Mouse (Mus musculus) layer of hippocampus, postnatal 14 days (tissue): ENCODE data around the gene Slc35g3. TPM values are rescaled to one million over a fixed set of nuclear protein-coding genes. Genes with fewer than 3 reads are reported as not detected.
A peak's percentile ranks its signal among the peaks of the same experiment; 100 is the strongest.

Experiments used
- DNase-seq, 2 experiments: peaks; one replicate each; pipeline ENCODE4 v3.0.0; 2021 to 2022; ENCODE audit warnings: low spot score in 2 of 2, mixed read lengths in 1 of 2
- long read RNA-seq, 2 experiments: library from polyadenylated mRNA; stranded (forward); transcript quantifications; one replicate each; pipeline ENCODE4 v2.0.0; 2021
- total RNA-seq, 2 experiments: library from RNA; stranded (reverse); gene quantifications; 2 replicates each; pipeline ENCODE4 v1.2.3; 2021

Slc35g3 gene
- under 1 TPM in 1 of 2 experiments, not detected in 1; 0.21 TPM for total RNA-seq
- long read RNA-seq, experiment 1: 0 reads
- long read RNA-seq, experiment 2: 0 reads

DNA sequence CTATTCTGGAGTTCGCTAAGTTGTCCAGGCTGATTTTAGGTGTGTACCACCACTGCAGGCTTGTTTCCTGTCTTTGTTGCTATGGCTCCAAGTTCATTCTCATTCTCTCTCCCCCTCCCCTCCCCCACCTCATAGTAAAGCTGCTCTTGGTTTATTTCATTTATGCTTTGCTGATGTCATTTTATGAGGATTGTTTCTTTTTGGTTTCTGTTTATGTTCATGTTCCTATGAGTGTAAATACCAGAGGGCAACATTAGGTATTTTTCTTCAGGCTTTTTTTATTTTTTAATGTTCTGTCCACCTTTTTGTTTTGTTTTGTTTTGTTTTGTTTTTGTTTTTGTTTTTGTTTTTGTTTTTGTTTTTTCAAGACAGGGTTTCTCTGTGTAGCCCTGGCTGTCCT is at the start of gene Slc35g3:
Gene Slc35g3, minus strand, starts transcription at position 101 of the 400 bp plus-strand sequence.
- DNase-seq: no peak

DNA sequence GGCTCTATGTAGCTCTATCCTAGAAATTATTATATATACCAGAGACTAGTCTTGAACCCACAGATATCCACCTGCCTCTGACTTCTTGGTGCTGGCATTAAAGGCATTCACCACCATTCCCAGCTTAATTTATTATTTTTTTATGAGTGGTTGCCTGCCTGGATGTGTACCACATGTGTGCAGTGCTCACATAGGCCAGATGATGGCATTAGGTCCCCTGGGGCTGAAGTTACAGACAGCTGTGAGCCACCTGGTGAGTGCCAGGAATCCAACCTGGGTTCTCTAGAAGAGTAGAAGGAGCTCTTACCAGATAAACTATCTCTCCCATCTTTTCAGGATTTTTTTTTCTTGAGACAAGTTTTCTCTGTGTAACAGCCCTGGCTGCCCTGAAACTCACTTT is 48.5 kb upstream of the Slc35g3 start:
- no peak for DNase-seq

DNA sequence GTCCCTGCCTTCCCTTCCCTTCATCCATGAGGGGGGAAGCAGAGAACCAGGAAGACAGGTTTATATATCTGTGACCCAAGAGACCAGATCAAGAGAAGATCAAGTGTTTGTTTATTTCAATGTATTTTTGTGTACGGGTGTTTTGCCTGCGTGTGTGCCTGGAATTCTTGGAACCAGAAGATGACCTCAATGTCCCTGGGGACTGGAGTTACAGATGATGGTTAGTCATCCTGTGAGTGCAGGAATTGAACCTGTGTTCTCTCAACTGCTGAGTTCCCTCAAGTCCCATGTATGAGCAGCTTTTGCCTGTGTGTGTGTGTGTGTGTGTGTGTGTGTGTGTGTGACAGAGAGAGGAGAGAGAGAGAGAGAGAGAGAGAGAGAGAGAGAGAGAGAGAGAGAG is 45.9 kb upstream of the Slc35g3 start:
- DNase-seq: no peak

DNA sequence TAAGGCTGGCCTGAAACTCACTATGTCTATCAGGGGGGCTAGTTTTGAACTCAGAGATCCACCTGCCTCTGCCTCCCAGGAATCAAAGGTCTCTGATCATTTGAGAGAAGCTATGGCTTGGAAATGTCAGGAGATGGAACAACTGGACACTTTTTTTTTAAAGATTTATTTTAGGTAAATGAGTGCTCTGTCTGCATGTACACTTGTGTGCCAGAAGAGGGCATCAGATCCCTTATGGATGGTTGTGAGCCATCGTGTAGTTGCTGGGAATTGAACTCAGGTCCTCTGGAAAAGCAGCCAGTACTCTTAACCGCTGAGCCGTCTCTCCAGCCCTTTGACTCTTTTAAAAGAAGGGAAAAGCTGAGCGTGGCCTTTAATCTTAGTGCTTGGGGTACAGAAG is 44.6 kb upstream of the Slc35g3 start:
- DNase-seq: no peak

DNA sequence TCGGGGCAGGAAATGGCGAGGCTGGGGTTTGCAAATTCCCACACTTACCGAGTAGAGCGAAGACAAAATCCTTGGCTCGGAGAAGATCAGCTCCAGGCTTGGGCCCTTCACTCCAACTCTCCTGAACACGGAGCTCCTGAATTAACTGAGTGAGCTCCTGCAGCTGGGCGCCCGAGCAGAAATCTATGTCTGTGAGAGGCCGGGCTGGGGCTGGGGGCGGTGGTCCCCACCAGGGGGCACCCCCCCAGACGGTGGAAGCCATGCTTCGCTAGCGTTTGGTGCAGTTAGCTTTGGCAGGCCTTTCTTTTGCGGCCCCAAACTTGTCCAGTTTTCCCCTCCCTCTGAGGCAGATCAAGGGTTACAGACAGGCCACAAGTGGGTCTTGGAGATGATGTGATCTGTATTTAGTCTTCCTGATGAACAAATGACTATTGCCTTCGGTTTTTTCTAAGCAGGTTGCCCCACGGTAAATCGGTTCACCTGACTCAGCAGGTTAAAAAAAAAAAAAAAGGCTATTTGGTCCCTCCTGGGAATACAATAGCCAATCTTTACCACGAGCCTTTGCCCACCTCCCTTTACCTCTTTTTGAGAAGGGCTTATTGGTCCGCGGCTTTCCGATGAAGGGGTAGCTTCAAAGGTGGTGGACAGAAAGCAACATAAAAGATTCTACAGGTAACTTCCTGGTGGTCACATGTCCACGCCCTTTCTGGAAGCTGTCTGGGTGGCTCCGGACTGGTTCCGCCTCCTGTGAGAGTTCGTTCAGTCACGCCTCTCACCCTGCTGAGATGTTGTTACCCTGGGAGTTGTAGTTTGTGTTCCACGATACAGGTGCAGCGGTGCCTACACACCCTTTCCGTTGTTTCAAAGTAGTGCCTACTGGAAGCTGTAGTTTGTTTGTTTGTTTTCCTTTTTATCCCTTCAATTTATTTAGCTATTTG is 43.5 kb upstream of the Slc35g3 start, which contains the start of gene Tmem102:
Gene Tmem102, minus strand, starts transcription at position 653 of the 938 bp plus-strand sequence.
- no peak for DNase-seq

DNA sequence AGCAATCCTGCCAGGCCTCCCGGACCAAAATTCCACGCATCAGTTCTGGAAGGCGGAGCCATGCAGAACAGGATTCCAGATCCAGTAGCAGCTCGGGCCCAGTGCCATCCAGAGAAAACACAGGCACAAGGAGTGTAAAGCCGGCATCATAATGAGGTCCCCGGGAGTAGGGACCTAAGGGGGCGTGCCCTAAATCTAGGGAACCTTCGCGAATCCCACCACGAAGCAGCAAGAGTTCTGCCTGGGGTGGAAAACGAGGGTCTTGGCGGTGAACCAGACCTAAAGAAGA is 42.8 kb upstream of the Slc35g3 start:
- DNase-seq: no peak

DNA sequence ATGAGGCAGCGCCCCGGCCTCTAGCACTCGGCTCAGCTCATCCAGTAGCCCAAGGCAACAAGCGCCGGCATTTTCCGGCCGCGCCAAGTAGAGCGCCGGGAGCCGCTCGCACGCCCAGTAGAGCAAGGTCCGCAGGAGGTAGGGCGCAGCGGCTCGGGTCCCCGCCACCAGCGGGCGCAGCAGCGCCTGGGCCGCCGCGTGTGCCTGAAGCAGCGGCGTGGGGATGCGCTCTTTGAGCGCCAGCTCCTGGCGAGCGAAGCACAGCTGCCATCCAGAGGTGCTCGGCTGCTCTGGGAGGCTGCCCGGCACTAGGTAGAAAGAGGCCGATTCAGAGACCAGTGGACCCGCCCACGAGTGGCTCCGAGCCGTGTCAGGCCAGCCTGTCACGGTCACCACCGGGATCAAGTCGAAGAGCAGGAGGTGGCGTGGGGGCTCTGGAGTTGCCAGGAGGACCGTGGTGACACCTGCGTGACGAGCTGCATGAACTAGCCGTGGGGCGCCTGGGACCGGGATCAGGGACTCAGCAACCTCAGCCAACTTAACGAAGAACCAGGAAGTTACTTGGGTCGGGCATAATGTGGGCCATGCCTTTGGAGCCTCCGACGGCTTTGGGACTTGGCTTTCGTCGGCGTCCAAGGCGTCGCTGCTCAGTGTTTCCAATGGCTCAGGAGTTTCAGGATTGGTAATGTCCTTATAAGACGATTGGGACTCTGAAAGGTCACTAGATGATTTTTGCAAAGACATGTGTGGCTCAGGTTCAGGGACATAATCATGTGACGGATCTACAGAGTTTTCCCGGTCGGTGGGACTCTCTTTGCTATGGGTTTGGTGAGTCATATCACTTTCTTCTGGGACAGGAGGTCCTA is 42.3 kb upstream of the Slc35g3 start:
- peak; percentile 52 to 56 for DNase-seq

DNA sequence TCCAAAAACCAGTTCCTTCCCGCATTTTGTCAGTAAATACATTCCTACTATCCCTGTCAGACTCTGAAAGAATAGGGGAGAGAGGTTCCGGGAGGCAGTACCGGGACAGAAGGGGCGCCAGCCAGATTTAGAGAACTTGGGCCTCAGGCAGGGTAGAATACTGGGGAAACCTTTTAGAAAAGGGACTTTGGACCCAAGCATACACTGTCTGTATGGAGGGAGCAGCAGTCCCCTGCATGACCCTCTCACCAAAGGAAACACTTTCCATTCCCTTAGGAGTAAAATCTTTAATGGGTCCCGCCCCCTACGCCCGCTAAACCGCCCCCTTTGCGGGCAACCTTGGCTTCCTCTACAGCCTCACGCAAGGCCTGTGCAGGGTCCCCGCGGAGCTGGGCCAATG is 41.6 kb upstream of the Slc35g3 start:
- DNase-seq: peak in 1 of 2 experiments; percentile 33

DNA sequence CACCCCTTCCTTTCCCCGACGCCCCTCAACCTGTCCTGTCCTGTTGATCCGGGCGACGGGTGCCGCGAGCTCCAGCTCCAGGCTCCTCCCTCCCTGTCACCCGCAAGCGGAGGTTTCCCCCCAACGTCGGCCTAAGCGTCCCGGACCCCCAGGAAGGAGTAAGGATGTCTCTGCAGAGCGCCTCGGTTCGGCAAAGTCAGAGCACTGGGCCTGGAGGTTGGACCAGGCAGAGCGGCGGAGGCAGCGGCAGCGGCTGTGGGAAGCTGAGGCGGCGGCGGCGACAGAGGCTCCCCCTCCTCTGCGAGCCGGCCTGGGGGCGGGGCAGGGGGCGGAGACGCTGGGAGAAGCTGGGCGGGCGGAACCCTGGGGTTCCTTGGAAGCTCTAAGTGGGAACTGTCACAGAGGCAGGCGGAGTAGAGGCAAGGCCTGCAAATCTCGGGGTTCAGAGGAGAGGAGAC is 40.9 kb upstream of the Slc35g3 start:
- peak; percentile 75 to 86 for DNase-seq

DNA sequence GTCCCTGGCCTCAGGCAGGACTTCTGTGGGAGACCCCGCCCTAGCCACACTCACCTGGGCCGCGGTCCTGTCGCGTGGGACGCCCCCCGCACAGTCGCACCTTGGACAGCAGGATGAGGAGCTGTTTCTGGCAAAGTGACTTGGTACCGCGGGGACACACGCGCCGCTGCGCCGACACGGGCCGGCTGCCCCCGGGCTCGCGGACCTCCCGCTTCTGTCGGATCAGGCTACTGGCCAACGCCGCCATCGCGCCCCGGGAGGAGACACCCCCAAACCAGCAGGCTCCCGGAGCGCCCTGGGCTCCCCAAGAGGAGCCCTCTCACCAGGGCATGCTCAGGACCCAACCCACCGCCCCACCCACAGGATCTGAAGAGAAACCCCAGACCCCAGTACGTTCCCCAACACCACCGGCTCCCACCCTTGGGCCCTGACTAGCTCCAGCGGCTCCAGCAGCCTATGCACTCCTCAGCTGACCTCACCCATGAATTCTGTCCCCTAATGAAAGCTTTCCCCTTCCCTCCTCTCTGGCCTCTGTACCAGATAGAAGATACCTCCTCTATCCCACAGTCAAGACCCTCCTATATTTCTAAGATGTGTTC is 39.7 kb upstream of the Slc35g3 start, which contains the start of gene Fgf11:
Gene Fgf11, minus strand, starts transcription at position 479 of the 599 bp plus-strand sequence.
- no peak for DNase-seq

DNA sequence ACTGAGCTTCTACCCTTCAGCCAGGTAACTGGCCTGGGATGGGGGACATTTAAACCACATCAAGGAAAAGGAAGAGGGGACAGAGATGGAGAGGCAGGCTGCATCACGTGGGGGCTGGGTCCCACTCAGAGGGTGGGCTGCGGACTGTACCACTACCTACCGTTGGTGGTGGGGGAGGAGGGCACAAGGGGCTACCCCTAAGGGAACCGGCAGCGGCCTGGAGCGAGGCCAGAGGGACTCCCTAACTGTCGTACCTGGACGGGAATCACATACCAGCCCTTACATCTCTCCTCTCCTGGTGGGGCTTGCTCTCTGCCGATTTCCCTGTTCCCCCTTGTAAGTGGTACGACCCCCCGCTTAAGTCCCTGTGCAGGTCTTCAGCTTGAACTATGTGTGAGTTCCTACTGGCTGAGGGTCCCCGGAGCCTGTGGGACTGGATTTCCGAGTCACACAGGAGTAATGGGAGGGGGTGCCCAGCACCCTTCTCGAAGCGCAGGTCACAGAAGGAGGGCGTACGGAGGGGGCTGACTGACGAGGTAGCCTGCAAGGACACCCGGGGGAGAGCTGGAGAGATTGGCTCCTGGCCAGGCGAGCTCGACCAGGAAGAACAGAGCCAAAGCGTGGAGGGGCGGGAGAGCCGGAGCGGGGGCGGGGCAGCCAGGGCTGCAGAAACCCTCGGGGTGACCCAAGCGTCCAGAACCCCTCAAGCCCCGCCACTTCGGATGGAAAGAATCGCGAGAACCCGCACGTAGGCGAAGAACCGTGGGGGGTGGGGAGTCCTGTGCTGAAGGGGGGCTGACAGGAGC is 38.8 kb upstream of the Slc35g3 start:
- DNase-seq: peak; percentile 77 to 80

DNA sequence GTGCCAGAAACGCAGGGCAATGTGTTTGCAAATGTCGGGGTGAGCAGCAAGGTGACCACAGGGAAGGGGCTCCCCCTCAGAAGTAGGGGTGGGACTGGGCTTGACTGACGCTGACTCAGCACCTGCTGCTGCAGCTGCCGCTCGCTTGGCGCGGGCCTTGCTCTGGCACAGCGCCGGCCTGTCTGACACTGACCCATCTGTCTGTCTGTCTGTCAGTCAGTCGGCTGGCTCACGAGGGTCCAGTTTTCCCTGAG is 38.3 kb upstream of the Slc35g3 start:
- DNase-seq: no peak

DNA sequence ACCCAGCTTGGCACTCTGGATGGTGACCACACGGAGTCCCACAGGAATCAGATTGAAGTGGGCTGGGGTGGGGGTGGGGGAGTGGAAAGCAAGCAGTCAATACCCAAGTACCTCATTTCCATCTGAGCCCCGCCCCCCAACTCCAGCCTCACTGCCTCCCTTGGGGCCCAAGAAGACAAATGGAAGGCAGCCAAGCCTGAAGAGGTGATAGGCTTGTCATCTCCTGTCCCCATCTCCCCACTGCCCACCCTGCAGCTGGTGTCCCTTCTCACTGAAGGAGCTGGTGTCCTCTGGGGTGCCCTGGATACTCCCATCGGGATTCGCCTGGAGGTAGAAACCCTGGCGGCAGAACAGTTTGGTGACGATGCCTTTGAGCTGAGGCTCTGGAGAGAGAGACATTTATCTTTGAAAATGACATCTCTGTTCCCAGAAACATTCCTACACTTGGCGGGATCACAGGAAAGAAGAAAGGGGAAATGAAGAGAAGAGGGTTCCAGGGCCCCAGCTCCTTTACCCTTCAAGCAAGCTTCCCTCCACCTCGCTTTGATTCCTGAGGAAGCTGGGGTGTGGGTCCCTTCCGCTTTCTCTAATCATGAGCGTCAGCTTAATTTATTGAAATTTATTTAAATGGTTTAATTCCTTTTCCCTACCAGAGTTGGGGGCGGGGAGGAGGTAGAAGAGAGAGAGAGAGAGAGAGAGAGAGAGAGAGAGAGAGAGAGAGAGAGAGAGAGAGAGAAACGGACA is 37.8 kb upstream of the Slc35g3 start:
- no peak for DNase-seq

DNA sequence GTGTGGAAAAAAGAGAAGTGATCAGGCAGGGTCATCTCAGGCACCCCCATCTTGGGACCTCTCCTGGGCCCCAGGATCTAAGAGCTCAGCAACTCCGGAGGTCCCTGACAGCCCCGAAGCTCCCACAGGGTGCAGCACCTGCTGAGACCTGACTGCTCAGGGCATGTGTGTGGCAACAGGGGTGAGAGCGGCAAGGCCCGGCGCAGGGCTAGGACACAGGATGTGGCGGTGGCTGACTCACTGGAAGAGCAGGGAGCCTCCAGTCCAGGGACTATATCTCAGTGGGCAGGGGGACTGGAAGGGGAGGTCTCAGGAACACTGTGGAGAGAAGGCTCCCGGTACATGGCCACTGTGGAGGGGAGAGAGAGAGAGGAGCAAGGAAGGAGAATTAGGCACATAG is 36.2 kb upstream of the Slc35g3 start:
- no peak for DNase-seq

DNA sequence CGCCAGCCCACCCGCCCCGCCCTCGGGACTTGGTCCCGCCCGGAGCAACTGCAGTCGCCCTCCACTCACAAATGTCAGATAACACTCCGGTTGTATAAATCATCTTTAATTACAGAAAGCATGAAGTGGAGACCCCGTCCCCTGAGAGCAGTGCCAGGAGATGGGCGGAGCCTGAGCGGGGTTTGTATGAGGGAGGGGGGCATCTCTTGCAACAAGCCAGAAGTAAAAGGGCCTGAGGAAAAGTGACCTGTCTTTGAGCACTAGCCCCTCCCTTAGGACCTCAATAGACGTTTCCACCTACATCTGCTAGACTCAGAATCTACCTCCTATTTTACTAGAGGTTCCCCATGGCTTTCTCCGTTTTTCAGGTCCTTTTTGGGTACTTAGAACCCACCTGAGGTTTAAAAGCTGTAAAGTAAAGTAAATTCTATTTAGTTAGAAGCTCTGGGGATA is 34.2 kb upstream of the Slc35g3 start:
- DNase-seq: no peak

DNA sequence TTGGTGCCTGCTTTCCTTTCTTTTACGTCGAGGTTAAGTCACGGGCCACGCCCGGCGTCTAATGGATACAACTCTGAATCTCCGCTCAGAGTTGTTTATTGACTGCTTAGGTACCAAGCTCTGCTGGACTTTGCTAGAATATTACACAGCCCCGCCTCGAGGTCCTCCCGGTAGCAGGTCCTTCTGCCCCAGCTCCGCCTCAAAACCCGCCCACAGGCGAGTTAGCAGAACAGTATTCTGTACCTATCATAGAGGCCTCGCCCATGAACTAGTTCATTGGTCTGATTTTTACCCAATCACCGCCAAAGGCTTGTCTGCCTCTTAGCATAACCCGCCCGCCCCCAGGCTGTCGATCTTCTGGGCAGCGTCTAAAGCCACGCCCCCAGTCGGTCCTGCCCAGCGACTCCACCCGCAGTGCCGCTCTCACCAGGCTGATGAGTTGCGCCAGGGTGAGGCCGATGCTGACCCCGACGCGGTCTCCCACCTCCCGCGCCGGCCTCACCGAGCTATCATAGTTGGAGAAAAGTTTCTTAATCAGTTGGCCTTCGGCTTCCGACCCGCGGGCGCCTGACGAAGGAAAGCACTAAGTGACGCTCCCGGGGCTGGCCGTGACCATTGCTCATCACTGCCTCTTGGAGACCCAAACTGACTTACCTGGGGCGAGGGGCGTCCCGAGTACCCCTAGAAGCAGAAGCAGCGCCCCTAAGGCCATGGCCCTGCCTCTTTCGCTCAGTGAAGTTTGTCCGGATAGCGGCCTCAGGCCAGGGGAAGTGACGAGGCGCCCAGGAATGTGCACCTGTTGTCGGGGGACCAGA is 33.6 kb upstream of the Slc35g3 start, which contains the start of gene Chrnb1:
Gene Chrnb1, minus strand, starts transcription at position 776 of the 815 bp plus-strand sequence.
- peak; percentile 78 to 95 for DNase-seq

DNA sequence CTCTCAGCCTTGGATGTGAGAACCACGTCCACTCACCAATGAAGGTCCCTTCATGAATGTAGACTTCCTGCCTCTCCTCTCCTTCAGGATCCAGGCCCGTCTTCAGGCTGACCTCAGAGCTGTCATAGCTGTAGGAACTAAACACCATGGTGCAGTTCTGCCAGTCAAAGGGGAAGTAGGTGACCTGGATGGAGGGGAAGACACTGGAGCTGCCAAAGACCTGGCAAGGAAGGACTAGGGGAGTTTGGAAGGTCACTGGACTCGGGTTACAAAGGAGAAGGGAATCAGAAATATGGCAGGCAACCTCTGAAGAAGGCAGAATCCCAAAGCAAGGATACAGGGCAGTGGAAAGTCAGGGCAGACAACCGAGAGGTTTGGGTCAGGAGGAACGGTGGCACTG is 31.7 kb upstream of the Slc35g3 start:
- DNase-seq: no peak

DNA sequence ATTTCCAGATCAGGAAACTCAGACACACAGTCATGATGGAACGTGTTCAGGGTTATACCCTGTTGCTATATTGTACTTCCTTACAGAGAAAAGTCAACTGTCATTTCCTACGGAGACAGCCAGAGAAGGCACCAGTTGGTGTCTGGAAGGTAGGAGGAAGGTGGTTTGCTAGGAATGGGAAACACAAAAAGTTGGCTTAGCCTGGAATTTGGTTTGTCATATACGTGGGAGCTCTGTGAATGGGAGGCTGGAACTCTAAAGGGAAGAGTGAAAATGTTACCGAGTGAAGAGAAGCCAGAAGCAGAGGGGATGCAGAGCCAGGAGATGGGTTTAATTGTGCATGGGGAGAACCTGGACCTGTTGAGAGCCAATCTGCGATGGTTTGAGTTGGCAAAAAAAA is 29.7 kb upstream of the Slc35g3 start:
- no peak for DNase-seq

DNA sequence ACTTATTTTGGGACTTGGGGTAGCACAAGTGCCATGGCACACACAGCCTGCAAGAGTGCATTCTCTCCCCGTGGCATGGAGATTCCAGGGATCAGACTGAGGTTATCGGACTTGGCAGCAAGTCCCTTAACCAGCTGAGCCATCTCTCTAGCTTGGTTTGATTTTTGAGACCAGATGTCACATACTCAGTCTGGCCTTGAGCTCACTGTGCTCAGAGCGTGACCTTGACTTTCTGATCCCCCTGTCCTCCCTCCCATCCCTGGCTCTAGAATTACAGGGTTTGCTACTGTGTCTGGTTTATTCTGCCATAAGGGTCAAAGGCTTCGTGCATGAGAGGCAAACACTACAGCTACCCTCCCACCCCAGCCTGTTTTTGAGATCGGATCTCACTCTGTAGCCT is 27.7 kb upstream of the Slc35g3 start:
- DNase-seq: no peak
